Mouse (Mus musculus) forebrain, embryonic 13.5 days (tissue): ENCODE measurements around the gene Olfr1491. TPM values are rescaled to one million over a fixed set of nuclear protein-coding genes. Genes with fewer than 3 reads are reported as not detected.

ENCODE experiments used
- ATAC-seq: fragments of 200-750 bp; cut with Nextera tagmentation; 2 replicates; pipeline ENCODE4 v1.8.0; 2017
- H3K27ac ChIP-seq: fragments of 300-500 bp; sonication (generic); 2 replicates; pipeline ENCODE4 v1.5.1; 2015; ENCODE audit warnings: inconsistent platforms, mild to moderate bottlenecking, moderate library complexity
- H3K27me3 ChIP-seq: fragments of 300-500 bp; sonication (generic); 2 replicates; pipeline ENCODE4 v1.6.1; 2015; ENCODE audit warnings: mild to moderate bottlenecking, inconsistent platforms
- H3K36me3 ChIP-seq: fragments of 300-500 bp; sonication (generic); 2 replicates; pipeline ENCODE4 v1.6.1; 2015; ENCODE audit warnings: mild to moderate bottlenecking, inconsistent platforms; ENCODE audit not compliant: poor library complexity, severe bottlenecking
- H3K4me1 ChIP-seq: fragments of 300-500 bp; sonication (generic); 2 replicates; pipeline ENCODE4 v1.6.1; 2015; ENCODE audit warnings: inconsistent platforms
- H3K4me2 ChIP-seq: fragments of 300-500 bp; sonication (generic); 2 replicates; pipeline ENCODE4 v1.6.1; 2015; ENCODE audit warnings: inconsistent platforms, mild to moderate bottlenecking, moderate library complexity
- H3K4me3 ChIP-seq: fragments of 300-500 bp; sonication (generic); 2 replicates; pipeline ENCODE4 v1.5.1; 2015; ENCODE audit warnings: mild to moderate bottlenecking, inconsistent platforms
- H3K9ac ChIP-seq: fragments of 300-500 bp; sonication (generic); 2 replicates; pipeline ENCODE4 v1.6.1; 2015; ENCODE audit warnings: mild to moderate bottlenecking, inconsistent platforms
- H3K9me3 ChIP-seq: fragments of 300-500 bp; sonication (generic); replicated peaks from 2 replicates; pipeline ENCODE4 v1.6.1; 2016; ENCODE audit warnings: inconsistent platforms
- WGBS: fragments of 180-500 bp; shearing (Covaris S2); methylation state at CpG from one replicate; pipeline ENCODE4 v1.1.7; 2015; 5-methylcytosine and 5-hydroxymethylcytosine counted together
- polyA plus RNA-seq: library from polyadenylated mRNA; unstranded; fragments of >200 nt; fragmentation: Nextera tagmentation; extraction: Ambion mirVana; gene quantifications from 2 replicates; pipeline ENCODE4 v1.2.1, GENCODE M21; 2015

Gene Olfr1491
- not detected in 2 replicates for polyA plus RNA-seq

DNA sequence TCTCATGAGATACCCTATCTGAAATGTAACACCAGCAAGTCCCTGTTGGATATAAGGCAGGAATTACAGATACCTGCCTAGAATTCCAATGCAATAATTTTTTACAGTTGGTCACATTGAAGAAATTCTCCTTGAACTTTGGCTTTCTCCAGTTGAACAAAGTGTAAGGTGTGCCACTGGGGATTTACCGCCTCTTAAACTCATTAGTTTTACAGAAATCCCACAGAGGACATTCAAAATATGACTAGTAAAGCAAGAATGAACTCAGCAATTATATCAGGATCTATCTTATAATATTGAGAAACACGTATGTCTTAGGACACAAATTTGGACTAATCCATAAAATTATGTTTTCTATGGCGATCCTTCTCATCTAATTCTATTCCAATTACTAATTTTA lies at the start of gene Olfr1491:
Gene Olfr1491 (plus strand): TSS at position 301 of the 400 bp plus-strand sequence.
- 84% methylated on average over 3 of the region's 3 CpGs for WGBS
- Histone ChIP-seq H3K27me3 (no peaks in the 10 kb centered on the region), H3K27ac (no peak within 1 kb of the TSS), H3K9me3 (no peaks in the 10 kb centered on the region), H3K9ac (no peak within 1 kb of the TSS), H3K36me3 (no peaks in the 10 kb centered on the region), H3K4me1 (no peaks in the 10 kb centered on the region), H3K4me2 (no peak within 1 kb of the TSS), H3K4me3 (no peak within 1 kb of the TSS)
- ATAC-seq: no peak

DNA sequence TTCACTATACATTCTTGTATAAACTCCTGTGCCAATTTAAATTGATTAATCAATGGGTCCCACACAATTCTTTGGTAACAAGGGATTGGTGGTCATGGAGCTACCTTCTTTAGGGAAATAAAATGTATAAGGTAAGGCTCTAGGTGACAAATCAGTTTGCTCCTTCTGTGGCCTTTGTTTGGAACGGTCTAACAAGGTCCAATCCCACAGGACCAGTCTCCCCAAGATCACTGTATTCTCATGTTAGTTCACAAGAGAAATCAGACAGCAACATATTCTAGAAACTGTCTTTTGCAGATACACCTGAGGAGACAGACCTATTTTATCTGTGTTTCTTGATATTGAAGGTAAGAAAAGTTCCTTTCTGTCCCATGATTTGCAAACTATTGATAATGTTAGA lies 46.3 kb upstream of the Olfr1491 start, which contains the start of gene Olfr1490:
Gene Olfr1490 (plus strand): TSS at position 301 of the 400 bp plus-strand sequence.
- H3K9me3 ChIP-seq: peaks cover 10% of the 10 kb centered on the region; the same call in 1 of the 2 replicates
- no peaks in the 10 kb centered on the region for H3K4me1 ChIP-seq
- H3K4me3 ChIP-seq: no peak within 1 kb of the TSS
- WGBS: 69% methylated on average over 1 of the region's 1 CpGs
- H3K4me2 ChIP-seq: no peak within 1 kb of the TSS
- H3K9ac ChIP-seq: no peak within 1 kb of the TSS
- no peak for ATAC-seq
- no peaks in the 10 kb centered on the region for H3K27me3 ChIP-seq
- H3K27ac ChIP-seq: no peak within 1 kb of the TSS
- H3K36me3 ChIP-seq: no peaks in the 10 kb centered on the region

DNA sequence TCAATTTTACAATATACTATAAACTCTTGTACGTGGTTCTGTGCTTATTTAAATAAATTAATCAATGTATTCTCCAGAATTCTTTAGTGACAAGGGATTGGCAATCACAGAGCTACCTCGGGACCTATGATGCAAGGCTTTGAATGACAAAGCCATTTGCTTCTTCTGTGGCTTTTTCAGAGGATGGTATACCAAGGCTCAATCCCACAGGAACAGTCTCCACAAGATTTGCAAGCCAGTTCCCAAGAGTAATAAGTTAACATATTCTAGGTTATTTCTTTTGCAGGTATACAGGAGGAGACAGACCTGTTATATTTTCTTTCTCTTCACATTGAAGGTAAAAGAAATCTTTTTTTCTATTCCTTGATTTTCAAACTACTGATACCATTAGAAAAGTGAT lies 25.9 kb downstream of the Olfr1491 start, which contains the start of gene Olfr1493-ps1:
Gene Olfr1493-ps1 (plus strand): TSS at position 301 of the 400 bp plus-strand sequence.
- no peak within 1 kb of the TSS for H3K9ac ChIP-seq
- WGBS: 65% methylated on average over 2 of the region's 2 CpGs
- no peaks in the 10 kb centered on the region for H3K4me1 ChIP-seq
- no peak within 1 kb of the TSS for H3K4me3 ChIP-seq
- no peaks in the 10 kb centered on the region for H3K27me3 ChIP-seq
- 0 out of 2 replicates have a peak, but pooled peaks cover 4% of the 10 kb centered on the region for H3K9me3 ChIP-seq
- H3K36me3 ChIP-seq: no peaks in the 10 kb centered on the region
- no peak within 1 kb of the TSS for H3K4me2 ChIP-seq
- no peak within 1 kb of the TSS for H3K27ac ChIP-seq
- no peak for ATAC-seq

DNA sequence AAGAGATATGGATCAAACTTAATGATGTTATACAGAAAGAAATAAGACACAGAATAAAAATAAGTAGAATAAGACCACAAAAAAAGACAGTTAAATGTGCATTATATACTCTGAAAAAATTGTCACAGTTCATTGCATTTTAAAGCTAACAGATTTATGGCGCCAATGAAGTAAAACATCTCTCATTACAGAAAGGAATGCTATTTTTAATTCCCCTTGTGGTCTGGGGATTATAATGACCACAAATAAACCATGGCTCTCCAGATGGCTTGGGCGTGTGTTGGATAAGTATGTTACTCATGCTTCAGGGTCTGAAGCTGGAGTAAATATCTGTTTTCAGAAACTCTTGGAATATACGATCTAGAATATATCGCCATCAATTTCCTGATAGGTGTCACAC lies 42.4 kb downstream of the Olfr1491 start, which contains the start of gene Olfr1494:
Gene Olfr1494 (plus strand): TSS at position 301 of the 400 bp plus-strand sequence.
- Histone ChIP-seq H3K9ac (no peak within 1 kb of the TSS), H3K36me3 (no peaks in the 10 kb centered on the region), H3K4me3 (no peak within 1 kb of the TSS), H3K4me2 (no peak within 1 kb of the TSS), H3K9me3 (no peaks in the 10 kb centered on the region), H3K27me3 (no peaks in the 10 kb centered on the region), H3K4me1 (no peaks in the 10 kb centered on the region), H3K27ac (no peak within 1 kb of the TSS)
- 93% methylated on average over 4 of the region's 4 CpGs for WGBS
- no peak for ATAC-seq

DNA sequence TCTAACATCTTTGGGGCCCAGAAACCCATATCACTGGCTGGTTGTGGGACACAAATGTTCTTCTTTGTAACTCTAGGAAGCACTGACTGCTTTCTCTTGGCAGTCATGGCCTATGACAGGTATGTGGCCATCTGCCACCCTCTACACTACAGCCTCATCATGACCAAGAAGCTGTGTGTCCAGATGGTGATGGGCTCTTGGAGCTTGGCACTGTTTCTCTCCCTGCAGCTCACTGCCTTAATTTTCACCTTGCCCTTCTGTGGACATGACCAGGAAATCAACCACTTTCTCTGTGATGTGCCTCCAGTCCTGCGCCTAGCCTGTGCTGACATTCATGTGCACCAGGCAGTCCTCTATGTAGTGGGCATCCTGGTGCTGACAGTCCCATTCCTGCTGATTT lies 52.3 kb downstream of the Olfr1491 start:
- Histone ChIP-seq H3K4me3 (no peak overlapping the region), H3K27ac (no peak overlapping the region), H3K27me3 (no peaks in the 10 kb centered on the region), H3K4me2 (no peak overlapping the region), H3K4me1 (no peaks in the 10 kb centered on the region), H3K9ac (no peak overlapping the region), H3K9me3 (no peaks in the 10 kb centered on the region; the same call in 1 of the 2 replicates), H3K36me3 (no peaks in the 10 kb centered on the region)
- no peak for ATAC-seq
- 96% methylated on average over 1 of the region's 1 CpGs for WGBS

Other genes starting within 250 kb of the Olfr1491 start
- gene Olfr1472, start 241.2 kb upstream of the Olfr1491 start, polyA plus RNA-seq: not detected in 2 replicates
- not detected in 2 replicates for gene Olfr1474, start 227.7 kb upstream of the Olfr1491 start, polyA plus RNA-seq
- gene Olfr1475, start 217.1 kb upstream of the Olfr1491 start, polyA plus RNA-seq: not detected in 2 replicates
- not detected in 2 replicates for gene Olfr1477, start 196.7 kb upstream of the Olfr1491 start, polyA plus RNA-seq
- gene Olfr1480, start 169.4 kb upstream of the Olfr1491 start, polyA plus RNA-seq: not detected in 2 replicates
- gene Olfr1484, start 113.8 kb upstream of the Olfr1491 start, polyA plus RNA-seq: not detected in 2 replicates
- not detected in 2 replicates for gene Olfr1487, start 79.9 kb upstream of the Olfr1491 start, polyA plus RNA-seq
- not detected in 2 replicates for gene Olfr1489, start 65.6 kb upstream of the Olfr1491 start, polyA plus RNA-seq
- gene Olfr1490, start 46.2 kb upstream of the Olfr1491 start, polyA plus RNA-seq: not detected in 2 replicates
- gene Olfr1493-ps1, start 26.0 kb downstream of the Olfr1491 start, polyA plus RNA-seq: not detected in 2 replicates
- not detected in 2 replicates for gene Olfr1494, start 42.5 kb downstream of the Olfr1491 start, polyA plus RNA-seq
- gene Olfr1495, start 67.3 kb downstream of the Olfr1491 start, polyA plus RNA-seq: not detected in 2 replicates
- gene Olfr1496, start 80.6 kb downstream of the Olfr1491 start, polyA plus RNA-seq: not detected in 2 replicates
- gene Olfr1497, start 100.9 kb downstream of the Olfr1491 start, polyA plus RNA-seq: not detected in 2 replicates
- gene Olfr1499, start 122.2 kb downstream of the Olfr1491 start, polyA plus RNA-seq: not detected in 2 replicates
- not detected in 2 replicates for gene Olfr1500, start 133.2 kb downstream of the Olfr1491 start, polyA plus RNA-seq
- gene Olfr1501, start 153.4 kb downstream of the Olfr1491 start, polyA plus RNA-seq: not detected in 2 replicates
- not detected in 2 replicates for gene Olfr1502, start 164.5 kb downstream of the Olfr1491 start, polyA plus RNA-seq
- gene Olfr1504, start 200.7 kb downstream of the Olfr1491 start, polyA plus RNA-seq: 0.15 TPM in 1 of 2 replicates, not detected in the other
- not detected in 2 replicates for gene Olfr1505, start 216.3 kb downstream of the Olfr1491 start, polyA plus RNA-seq